Mouse (Mus musculus) hindbrain, embryonic 16.5 days (tissue): ENCODE data around the gene Pde7b. TPM values are rescaled to one million over a fixed set of nuclear protein-coding genes. Genes with fewer than 3 reads are reported as not detected.

Experiments used
- ATAC-seq: fragments of 200-750 bp; cut with Nextera tagmentation; 2 replicates; pipeline ENCODE4 v1.8.0; 2017; ENCODE audit warnings: moderate TSS enrichment, moderate library complexity
- H3K27ac ChIP-seq: fragments of 300-500 bp; sonication (generic); 2 replicates; pipeline ENCODE4 v1.5.1; 2014; ENCODE audit warnings: low read depth, mild to moderate bottlenecking, control low read depth, low read length, moderate library complexity
- H3K27me3 ChIP-seq: fragments of 300-500 bp; sonication (generic); replicated peaks from 2 replicates; pipeline ENCODE4 v1.6.1; 2014; ENCODE audit warnings: low read length; ENCODE audit not compliant: control insufficient read depth, insufficient read depth
- H3K36me3 ChIP-seq: fragments of 300-500 bp; sonication (generic); 2 replicates; pipeline ENCODE4 v1.6.1; 2014; ENCODE audit warnings: mild to moderate bottlenecking, low read length, moderate library complexity, mixed read lengths; ENCODE audit not compliant: control insufficient read depth, insufficient read depth
- H3K4me1 ChIP-seq: fragments of 300-500 bp; sonication (generic); 2 replicates; pipeline ENCODE4 v1.6.1; 2014; ENCODE audit warnings: low read depth, low read length; ENCODE audit not compliant: control insufficient read depth, insufficient read depth
- H3K4me2 ChIP-seq: fragments of 300-500 bp; sonication (generic); 2 replicates; pipeline ENCODE4 v1.6.1; 2014; ENCODE audit warnings: mild to moderate bottlenecking, low read length, control low read depth, moderate library complexity
- H3K4me3 ChIP-seq: fragments of 300-500 bp; sonication (generic); 2 replicates; pipeline ENCODE4 v1.5.1; 2014; ENCODE audit warnings: mild to moderate bottlenecking, low read length, control low read depth, moderate library complexity
- H3K9ac ChIP-seq: fragments of 300-500 bp; sonication (generic); 2 replicates; pipeline ENCODE4 v1.6.1; 2014; ENCODE audit warnings: low read depth, mild to moderate bottlenecking, control low read depth, low read length, moderate library complexity
- H3K9me3 ChIP-seq: fragments of 300-500 bp; sonication (generic); 2 replicates; pipeline ENCODE4 v1.6.1; 2014; ENCODE audit warnings: mild to moderate bottlenecking, low read length, moderate library complexity; ENCODE audit not compliant: control insufficient read depth
- WGBS: fragments of 180-500 bp; shearing (Covaris S2); extraction: QIAGEN DNeasy Blood & Tissue Kit; methylation state at CpG from one replicate; pipeline ENCODE4 v1.1.7; 2014; 5-methylcytosine and 5-hydroxymethylcytosine counted together
- polyA plus RNA-seq: library from polyadenylated mRNA; unstranded; fragments of >200 nt; fragmentation: Nextera tagmentation; extraction: Ambion mirVana; gene quantifications from 2 replicates; pipeline ENCODE4 v1.2.1, GENCODE M21; 2015

The Pde7b gene
- polyA plus RNA-seq, 1 experiment from 2014 or later = 2.8 TPM

DNA sequence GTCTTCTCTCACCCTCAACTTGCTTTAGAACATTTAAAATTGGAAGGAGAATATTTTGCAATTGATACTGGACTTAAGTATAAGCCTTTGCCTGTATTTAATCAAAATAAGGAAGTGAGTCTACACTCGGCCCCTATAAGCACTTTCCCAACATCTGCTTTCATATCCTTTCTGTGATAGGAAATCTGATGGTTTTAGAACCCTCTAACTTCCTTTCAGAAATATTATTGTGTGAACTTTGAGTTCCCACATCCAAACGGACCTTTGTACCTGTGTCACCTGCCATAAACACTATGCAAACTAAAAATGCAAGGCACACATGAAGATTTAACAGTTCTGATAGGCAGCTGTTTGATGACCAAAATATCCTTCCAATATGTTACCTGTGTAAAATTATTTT lies 58.2 kb downstream of the Pde7b start:
- H3K9me3 ChIP-seq = no peaks in the 10 kb centered on the region
- no peak for ATAC-seq
- no peak overlapping the region for H3K9ac ChIP-seq
- no peak overlapping the region for H3K4me2 ChIP-seq
- 72% methylated on average over 2 of the region's 2 CpGs for WGBS
- H3K27me3 ChIP-seq = no peaks in the 10 kb centered on the region
- H3K27ac ChIP-seq = no peak overlapping the region
- no peaks in the 10 kb centered on the region for H3K4me1 ChIP-seq
- H3K36me3 ChIP-seq = no peaks in the 10 kb centered on the region
- no peak overlapping the region for H3K4me3 ChIP-seq

DNA sequence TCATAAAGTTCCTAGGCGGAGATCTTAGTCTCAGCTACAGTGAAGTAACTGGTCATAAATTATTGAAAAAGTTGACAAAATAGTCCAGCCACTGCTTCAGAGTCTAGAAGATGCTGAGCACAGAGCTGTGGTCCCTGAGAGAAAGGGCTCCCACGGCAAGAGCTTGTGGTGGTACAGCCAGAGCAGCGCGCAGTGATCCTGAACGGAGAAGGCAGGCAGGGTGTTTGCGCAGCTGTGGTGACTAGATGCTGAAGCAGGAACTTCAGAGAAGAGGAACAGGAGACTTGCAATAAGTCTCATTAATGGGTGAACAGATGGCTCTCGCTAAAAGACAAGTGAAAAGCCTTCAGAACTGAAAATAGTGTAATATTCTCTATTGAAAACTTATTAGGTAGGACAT lies 61.9 kb downstream of the Pde7b start:
- Histone ChIP-seq H3K27ac (no peak overlapping the region), H3K27me3 (no peaks in the 10 kb centered on the region), H3K9me3 (no peaks in the 10 kb centered on the region), H3K9ac (no peak overlapping the region), H3K4me2 (no peak overlapping the region), H3K4me3 (no peak overlapping the region), H3K36me3 (no peaks in the 10 kb centered on the region), H3K4me1 (no peaks in the 10 kb centered on the region)
- ATAC-seq = no peak
- 85% methylated on average over 7 of the region's 7 CpGs for WGBS

DNA sequence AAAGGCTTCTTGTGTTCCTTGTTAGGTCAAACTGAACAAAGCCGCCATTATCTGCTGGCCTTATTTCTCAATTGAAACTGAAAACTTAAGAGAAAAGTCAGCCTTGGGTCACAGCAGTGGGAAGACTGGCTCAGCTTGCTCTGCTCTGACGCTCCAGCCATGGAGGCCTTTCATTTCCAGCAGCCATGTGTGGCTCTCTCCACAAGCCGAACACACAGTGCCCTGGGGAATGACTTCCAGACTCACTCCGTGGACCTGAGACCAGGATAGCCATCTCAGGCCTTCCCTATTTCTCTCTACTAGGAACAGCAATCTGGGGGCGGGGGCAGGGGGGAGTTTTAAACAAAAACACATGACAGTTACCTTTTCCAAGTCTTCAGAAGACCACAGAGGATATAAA lies 63.2 kb downstream of the Pde7b start:
- ATAC-seq = no peak
- Histone ChIP-seq H3K9me3 (no peaks in the 10 kb centered on the region), H3K36me3 (no peaks in the 10 kb centered on the region), H3K4me3 (no peak overlapping the region), H3K9ac (no peak overlapping the region), H3K27me3 (no peaks in the 10 kb centered on the region), H3K4me2 (no peak overlapping the region), H3K27ac (no peak overlapping the region), H3K4me1 (peaks cover 4% of the 10 kb centered on the region; the same call in 1 of the 2 replicates)
- 73% methylated on average over 5 of the region's 5 CpGs for WGBS

DNA sequence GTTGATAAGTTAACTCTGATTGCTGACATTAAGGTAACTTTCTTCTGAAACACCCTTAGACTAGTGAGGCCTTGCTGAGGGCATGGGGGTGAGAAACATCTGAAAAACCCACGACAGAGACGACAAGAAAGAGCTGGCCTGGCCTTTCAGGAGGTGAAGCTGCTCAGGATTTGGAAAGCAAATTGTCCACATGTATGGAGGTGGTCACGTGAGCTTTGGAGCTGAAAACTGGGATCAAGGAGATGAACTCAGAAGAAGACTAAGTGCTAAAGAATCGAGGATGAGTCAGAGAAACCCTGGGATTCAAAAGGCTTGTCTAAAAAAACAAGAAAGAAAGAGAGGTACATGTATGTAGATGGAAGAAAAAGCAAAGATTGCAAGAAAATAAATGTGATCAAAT lies 65.2 kb downstream of the Pde7b start:
- 76% methylated on average over 4 of the region's 4 CpGs for WGBS
- no peak overlapping the region for H3K9ac ChIP-seq
- H3K9me3 ChIP-seq = no peaks in the 10 kb centered on the region
- no peak overlapping the region for H3K27ac ChIP-seq
- no peak overlapping the region for H3K4me2 ChIP-seq
- ATAC-seq = no peak
- H3K4me3 ChIP-seq = no peak overlapping the region
- peaks cover 4% of the 10 kb centered on the region; the same call in 1 of the 2 replicates for H3K4me1 ChIP-seq
- H3K27me3 ChIP-seq = no peaks in the 10 kb centered on the region
- no peaks in the 10 kb centered on the region for H3K36me3 ChIP-seq

DNA sequence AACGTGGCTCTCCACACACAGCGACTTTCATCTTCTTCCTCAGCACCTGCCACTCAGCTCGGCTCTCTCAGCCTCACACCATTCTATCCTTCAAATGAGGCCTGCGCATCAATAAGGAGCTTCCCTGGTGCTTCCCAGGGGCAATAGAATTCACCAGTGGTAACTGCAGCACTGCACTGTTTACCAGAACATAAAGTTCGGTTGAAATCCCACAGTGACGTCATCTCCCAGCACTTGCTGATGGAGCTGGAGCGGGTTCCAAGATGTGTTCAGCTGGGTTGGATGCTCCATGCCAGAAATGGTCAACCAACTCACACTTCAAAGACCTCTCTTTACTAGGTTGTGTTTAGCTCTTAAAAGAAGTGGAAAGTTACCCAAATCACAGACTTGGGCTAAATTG lies 65.6 kb downstream of the Pde7b start:
- H3K36me3 ChIP-seq = no peaks in the 10 kb centered on the region
- no peak for ATAC-seq
- H3K27ac ChIP-seq = no peak overlapping the region
- no peaks in the 10 kb centered on the region for H3K27me3 ChIP-seq
- H3K4me2 ChIP-seq = no peak overlapping the region
- H3K4me3 ChIP-seq = no peak overlapping the region
- no peaks in the 10 kb centered on the region for H3K9me3 ChIP-seq
- H3K9ac ChIP-seq = no peak overlapping the region
- 83% methylated on average over 7 of the region's 7 CpGs for whole genome bisulfite sequencing
- peaks cover 4% of the 10 kb centered on the region; the same call in 1 of the 2 replicates for H3K4me1 ChIP-seq

DNA sequence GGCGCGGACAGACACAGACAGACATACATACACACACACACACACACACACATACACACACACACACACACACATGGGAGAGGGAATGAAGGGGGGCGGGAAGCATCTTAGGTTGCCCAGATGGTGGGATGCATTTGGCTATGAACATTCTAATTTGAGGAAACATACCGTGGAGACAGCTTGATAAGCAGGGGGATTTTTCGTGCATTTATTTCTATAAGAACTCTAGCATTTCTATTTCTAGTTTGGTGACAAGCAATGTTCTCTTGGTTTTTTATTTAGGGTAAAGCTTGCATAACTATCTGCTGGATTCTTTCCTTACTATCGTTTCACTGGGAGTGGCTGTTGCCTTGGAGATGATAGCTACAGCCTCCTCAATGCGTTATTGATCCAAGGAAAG lies 66.2 kb downstream of the Pde7b start:
- ATAC-seq = no peak

DNA sequence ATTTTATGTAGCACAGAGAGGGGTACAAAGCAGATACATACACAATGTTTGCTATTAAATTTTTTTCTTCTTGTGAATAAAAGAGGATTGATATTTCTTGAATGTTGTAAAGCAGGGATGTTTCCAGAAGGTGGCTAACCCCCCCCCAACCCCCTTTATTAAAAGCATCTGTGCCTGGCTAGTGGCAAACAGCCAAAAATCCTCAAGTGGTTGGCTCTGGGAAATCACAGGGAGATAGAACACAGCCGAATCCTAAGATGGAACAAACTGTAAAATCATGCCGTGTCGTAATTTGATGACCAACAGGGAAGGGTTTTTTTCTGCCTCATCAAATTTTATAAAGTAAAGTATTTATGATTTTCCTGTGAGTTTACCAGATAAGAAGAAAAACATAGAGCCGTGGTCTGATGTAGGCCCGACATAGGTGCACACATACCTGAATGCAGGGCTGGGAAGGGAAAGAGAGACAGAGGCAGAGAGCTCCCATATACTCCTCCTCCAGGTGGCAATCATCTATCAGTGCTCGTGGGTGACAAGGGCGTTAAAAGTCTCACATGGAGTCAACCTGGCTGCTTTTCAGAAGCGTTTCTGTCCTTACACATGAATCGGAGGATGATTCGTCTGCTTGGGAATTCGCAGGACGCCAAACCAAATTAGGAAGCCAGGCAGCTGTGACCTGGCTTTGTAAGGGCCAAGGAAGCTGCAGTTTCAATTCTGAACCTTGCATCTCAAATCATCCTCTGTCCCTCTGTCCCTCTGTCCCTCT lies 67.4 kb downstream of the Pde7b start:
- ATAC-seq = no peak
- no peaks in the 10 kb centered on the region for H3K9me3 ChIP-seq
- no peak overlapping the region for H3K4me3 ChIP-seq
- H3K9ac ChIP-seq = no peak overlapping the region
- H3K27ac ChIP-seq = no peak overlapping the region
- 60% methylated on average over 12 of the region's 12 CpGs for WGBS
- no peaks in the 10 kb centered on the region for H3K36me3 ChIP-seq
- no peaks in the 10 kb centered on the region for H3K27me3 ChIP-seq
- peaks cover 4% of the 10 kb centered on the region; the same call in 1 of the 2 replicates for H3K4me1 ChIP-seq
- no peak overlapping the region for H3K4me2 ChIP-seq

More for the DNA sequence above, 66.2 kb downstream of the Pde7b start:
- H3K9ac ChIP-seq = no peak overlapping the region
- no peaks in the 10 kb centered on the region for H3K9me3 ChIP-seq
- no peak overlapping the region for H3K4me2 ChIP-seq
- WGBS = 76% methylated on average over 7 of the region's 7 CpGs
- H3K4me3 ChIP-seq = no peak overlapping the region
- H3K27ac ChIP-seq = no peak overlapping the region
- H3K36me3 ChIP-seq = no peaks in the 10 kb centered on the region
- peaks cover 4% of the 10 kb centered on the region; the same call in 1 of the 2 replicates for H3K4me1 ChIP-seq
- H3K27me3 ChIP-seq = no peaks in the 10 kb centered on the region

DNA sequence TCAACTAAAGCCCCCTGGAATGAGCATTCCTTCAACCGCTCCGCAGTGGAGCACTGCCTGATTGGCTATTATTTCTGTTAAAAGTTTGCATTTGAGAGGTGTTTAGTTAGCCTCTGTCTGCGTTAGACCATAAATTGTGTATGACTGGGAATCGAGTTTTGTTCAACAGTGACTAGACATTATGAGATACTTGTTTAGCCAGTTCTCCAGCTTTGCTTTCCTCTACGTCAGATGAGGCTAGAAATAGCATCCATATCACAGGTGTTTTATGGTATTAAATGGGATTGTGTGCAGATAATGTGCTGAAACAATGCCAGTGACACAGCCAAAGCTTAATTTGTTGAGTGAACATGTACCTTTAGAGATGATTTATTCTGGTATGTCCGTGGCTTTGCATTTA lies 70.3 kb downstream of the Pde7b start:
- ATAC-seq = no peak
- Histone ChIP-seq H3K9me3 (no peaks in the 10 kb centered on the region), H3K4me2 (no peak overlapping the region), H3K4me3 (no peak overlapping the region), H3K4me1 (peaks cover 4% of the 10 kb centered on the region; the same call in 1 of the 2 replicates), H3K27me3 (no peaks in the 10 kb centered on the region), H3K9ac (no peak overlapping the region), H3K36me3 (no peaks in the 10 kb centered on the region), H3K27ac (no peak overlapping the region)
- 90% methylated on average over 6 of the region's 6 CpGs for WGBS

DNA sequence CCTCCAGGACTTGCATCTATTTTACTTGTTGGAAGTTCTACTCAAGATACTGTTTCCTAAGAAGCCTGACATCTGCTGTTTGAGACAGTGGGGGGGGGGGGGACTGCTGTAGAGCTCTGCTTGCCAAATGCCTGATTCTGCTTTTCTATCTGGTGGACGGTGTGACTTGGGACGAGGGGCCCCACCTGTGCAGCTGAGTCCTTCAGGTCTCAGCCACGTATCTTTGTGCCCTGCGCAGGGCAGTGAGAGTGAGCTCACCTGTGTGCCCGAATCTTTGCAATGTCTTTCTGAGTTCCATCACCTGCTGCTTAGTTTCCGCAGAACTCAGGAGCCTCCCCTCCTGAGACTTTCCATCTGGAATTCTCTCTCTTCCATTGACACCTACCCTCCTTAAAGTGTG lies 70.7 kb downstream of the Pde7b start:
- H3K27me3 ChIP-seq = no peaks in the 10 kb centered on the region
- peaks cover 4% of the 10 kb centered on the region; the same call in 1 of the 2 replicates for H3K4me1 ChIP-seq
- no peak overlapping the region for H3K4me3 ChIP-seq
- H3K9ac ChIP-seq = no peak overlapping the region
- 88% methylated on average over 6 of the region's 6 CpGs for WGBS
- H3K27ac ChIP-seq = no peak overlapping the region
- no peak overlapping the region for H3K4me2 ChIP-seq
- ATAC-seq = no peak
- no peaks in the 10 kb centered on the region for H3K9me3 ChIP-seq
- H3K36me3 ChIP-seq = no peaks in the 10 kb centered on the region
